Mouse (Mus musculus) c-Kit-positive CD71-negative TER-119-negative erythroid progenitor cells, embryonic 14.5 days (primary cell): ENCODE measurements around the gene Cab39l.
"Not testable (repeated sequence)": the region's sequence is repeated elsewhere in the genome, so short reads cannot be mapped to it uniquely, and the experiment has no call there.

ENCODE experiments used
- DNase-seq: peaks from one replicate; pipeline ENCODE4 v3.0.0-alpha.2; 2013; ENCODE audit warnings: low read depth

Cab39l gene

GRCm38 (mm10) chr14:59576385-59576784 is 135.6 kb downstream of the Cab39l start:
- DNase-seq = no peak

DNA sequence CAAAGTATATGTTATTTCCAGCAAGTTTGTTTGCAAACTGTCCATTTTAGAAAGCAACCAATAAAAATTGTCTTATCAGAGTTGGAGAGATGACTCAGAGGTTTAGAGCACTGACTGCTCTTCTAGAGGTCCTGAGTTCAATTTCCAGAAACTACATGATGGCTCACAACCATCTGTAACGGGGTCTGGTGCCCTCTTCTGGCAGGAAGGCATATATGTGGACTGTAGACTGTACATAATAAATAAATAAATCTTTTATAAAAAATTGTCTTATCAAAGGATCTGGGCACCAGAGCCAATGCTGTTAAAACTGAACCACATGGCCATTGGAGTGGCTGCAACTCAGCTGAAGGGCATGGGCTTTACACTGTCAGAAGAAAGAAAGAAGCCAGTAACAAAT is 149.8 kb downstream of the Cab39l start:
- no peak for DNase-seq

GRCm38 (mm10) chr14:59591901-59592300 is 151.1 kb downstream of the Cab39l start:
- DNase-seq = no peak

GRCm38 (mm10) chr14:59592593-59592992 is 151.8 kb downstream of the Cab39l start:
- DNase-seq = no peak

DNA sequence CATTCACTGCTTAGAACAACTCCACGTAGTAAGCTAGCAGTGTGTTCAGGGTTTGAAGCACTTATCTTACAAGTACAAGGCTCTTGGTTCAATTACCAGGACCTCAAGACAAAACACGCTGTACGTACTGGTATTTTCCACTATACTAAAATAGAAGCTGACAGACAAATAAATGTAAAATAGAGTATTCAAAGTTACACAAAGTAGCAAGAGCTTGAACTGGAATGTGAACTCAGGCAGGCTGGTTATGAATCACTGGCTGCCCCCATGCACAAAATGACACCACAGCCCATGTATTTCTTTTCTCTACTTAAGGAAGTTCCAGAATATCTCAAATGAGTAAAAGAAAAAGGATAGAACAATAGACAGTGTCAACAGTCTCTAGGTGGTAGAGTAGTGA is 154.2 kb downstream of the Cab39l start:
- no peak for DNase-seq

DNA sequence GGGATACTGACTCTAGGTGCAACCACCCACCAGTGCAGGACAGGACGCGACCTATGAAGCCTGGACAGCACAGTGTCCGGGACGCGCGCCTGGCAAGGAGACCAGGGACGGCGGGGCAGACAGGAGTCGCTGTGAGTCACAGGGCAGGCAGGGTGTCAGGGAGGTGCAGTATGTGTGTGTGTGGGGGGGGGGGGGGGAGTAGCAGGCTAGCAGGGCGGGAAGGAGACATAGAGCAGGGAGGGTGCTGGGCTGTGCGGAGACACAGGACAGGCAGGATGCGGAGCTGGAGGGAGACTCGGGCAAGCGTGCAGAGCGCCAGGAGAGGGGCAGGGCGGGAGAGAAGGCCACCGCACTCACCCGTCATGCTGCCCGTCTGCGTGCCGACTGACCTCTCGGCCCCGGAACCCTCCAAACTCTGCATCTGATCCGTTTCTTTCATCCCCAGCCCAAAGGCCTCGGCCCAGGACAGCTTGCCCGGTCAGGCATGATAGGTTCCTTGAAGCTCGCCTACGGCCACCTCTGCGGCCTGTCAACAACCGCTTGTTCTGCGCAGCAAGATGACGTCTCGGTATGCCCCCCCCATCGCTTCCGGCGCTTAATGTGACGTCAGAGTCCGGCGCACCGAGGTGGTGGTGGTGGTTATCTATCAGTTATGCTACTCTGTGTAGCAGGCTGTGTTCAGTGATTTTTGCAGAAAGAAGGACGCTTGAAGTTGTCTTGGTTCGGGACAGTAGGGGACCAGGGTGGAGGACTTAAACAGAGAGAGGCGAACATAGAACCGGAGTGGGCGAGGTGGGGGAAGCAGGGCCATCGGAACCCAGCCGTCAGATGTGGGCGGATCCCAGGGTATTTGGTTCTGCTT is 156.9 kb downstream of the Cab39l start, which contains the start of gene Cdadc1:
Gene Cdadc1, minus strand, starts transcription at position 562 of the 862 bp plus-strand sequence.
- peak; percentile 82 for DNase-seq

DNA sequence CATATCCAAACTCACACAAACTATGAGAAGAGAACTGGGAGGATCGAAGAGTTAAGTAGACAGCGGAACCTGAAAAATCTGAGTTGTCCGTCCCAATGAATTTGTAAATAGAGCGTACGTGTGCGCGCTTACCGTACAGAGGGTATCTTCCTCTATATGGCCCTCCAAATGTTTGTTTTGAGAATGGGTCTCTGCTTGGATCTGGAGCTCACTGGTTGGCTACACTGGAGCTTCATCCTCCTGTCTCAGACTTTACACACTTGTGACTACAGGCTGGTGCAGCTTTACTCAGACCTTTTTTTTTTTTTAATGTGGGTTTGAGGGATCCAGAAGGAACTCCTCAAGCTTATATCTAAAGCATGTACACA is 157.5 kb downstream of the Cab39l start:
- no peak for DNase-seq

GRCm38 (mm10) chr14:59604002-59604645 is 163.4 kb downstream of the Cab39l start:
- DNase-seq = no peak

GRCm38 (mm10) chr14:59605671-59606353 is 165.0 kb downstream of the Cab39l start:
- DNase-seq = no peak

- DNase-seq = no peak
Observed at GRCm38 (mm10) chr14:59607021-59607420, 166.2 kb downstream of the Cab39l start.

DNA sequence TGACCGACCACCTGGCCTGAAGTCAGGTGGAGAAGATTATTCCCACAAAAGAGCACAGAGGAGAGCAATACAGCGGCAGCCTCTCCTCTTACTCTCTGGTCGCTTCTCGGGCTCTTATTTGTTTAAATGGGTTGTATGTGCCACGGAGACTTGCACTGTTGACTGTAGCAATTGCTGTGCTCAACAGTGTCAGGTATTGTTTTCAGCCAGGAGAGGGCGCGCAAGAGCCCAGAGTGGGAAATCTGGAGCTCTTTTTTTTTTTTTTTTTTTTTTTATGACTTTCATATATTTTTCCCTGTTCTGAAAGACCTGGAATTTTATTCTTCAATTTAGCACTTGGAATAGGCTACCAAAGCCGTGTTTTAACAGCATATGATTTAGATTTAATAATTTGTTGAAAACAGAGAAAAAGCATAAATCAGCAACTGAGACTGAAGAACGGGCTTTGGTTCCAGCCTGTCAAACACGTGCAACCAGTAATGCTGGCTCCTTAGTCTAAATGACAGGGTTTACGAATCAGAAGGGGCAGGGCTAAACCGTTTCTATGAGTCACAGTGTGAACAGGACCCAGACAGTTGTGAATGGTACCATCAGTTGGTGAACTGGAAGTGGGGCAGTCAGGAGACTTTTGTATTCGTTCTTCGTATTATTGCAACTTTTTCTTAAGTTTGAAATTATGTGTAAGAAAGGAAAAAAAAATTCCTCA is 172.3 kb downstream of the Cab39l start:
- no peak for DNase-seq

DNA sequence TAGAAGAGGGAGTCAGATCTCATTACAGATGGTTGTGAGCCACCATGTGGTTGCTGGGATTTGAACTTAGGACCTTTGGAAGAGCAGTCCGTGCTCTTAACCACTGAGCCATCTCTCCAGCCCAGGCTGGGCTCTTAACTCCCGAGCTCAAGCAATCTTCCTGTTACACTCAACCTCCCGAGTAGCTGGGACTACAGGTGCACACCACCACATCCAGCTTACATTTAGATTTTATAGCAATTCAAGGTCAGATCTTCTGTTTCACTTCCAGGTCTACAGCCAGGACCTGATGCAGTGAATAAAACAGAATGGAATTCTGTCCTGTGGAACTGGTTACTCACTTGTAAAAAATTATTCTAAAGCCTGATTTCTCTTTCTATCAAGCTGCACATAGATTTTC is 173.4 kb downstream of the Cab39l start:
- DNase-seq = not testable (repeated sequence)

GRCm38 (mm10) chr14:59616802-59617201 is 176.0 kb downstream of the Cab39l start:
- no peak for DNase-seq

DNA sequence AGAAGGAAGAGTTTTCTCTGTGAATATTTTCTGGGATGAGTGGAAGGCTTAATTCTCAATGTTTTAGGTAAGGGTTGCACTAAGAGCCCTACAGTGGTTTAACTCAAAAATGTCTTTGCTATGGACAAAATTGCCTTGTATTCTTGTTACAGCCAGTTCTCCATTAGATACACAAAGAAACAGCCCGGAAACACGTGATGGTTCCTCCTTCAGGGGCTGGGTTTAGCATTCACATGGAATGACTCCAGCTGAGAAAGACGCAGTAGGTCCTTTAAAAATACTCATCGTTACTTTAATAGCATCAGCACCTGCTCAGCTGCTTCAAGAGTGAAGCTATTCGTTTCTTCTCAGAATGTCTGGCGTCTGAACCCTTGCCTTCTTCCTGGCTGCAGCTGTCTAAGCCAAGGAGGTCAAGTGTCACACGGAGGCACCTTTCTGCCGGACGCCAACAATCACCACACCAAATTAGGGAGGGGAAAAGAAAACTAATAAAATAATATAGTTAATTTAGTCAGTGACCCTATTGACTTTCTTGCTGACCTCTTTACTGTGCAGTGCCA is 183.6 kb downstream of the Cab39l start:
- DNase-seq = no peak

- no peak for DNase-seq
Observed at GRCm38 (mm10) chr14:59625158-59625805, 184.5 kb downstream of the Cab39l start, which contains the start of gene Shisa2. Gene Shisa2 (plus strand): TSS chr14:59625308.

DNA sequence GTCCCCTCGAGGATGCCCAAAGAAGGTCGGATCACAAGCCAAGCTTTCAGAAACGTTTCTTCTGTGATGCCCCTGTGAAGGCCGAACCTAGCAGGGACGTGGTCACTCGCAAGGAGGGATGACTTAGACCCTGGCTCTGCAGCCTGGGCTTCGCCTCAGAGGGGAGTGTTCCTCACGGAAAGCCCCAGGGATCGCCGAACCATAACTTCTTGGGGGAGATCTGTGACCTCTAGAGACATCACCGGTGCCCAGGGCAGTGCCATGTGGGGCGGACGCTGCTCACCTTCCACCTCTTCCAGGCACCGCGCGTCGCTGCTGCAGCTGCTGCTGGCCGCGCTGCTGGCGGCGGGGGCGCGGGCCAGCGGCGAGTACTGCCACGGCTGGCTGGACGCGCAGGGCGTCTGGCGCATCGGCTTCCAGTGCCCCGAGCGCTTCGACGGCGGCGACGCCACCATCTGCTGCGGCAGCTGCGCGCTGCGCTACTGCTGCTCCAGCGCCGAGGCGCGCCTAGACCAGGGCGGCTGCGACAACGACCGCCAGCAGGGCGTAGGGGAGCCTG is 185.1 kb downstream of the Cab39l start:
- DNase-seq = no peak

- no peak for DNase-seq
Observed at GRCm38 (mm10) chr14:59626711-59627110, 185.9 kb downstream of the Cab39l start.

DNA sequence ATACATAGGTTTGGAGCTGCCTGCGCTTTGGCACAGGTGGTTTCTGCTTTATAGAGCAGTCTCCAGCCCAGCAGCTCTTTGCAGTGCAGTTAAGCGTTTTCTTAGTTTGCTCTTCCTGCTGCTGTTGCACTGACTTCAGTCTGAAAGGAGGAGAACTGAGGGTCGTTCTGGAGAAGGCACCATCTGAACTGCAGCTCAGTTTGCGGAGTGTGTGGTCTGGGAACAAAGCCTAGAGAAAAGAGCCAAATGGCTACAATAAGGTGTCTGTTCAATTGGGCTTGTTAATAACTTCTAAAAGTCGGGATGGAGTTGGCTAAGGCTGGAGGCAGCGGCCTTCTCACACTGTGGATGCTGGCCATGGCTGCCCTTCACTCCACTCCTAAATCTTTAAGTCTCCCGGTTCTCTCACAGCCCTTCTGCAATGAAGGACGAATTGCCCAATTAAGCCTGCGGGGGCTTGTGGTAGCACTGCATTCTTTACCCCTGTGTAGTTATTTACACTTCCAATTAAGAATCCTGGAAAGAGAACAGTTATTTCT is 186.4 kb downstream of the Cab39l start:
- DNase-seq = no peak

DNA sequence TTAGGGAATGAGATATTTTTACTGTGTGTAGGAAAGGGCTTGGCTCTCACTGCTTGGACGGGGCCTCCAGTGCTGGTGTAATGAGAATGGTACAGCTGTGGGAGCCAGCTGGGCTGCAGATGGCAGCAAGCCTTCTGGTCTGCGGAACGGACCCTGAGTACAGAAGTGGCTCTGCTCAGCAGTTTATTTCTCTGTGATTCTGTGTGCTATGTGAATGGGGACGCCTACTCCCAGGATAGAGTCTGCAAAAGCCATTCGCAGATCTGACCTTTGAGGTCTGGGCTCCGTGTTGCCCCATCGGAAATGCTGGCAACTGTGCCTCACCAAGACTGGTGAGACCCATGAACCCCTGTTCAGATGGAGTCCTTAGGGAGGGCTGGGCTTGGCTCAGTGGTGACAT is 187.1 kb downstream of the Cab39l start:
- DNase-seq = no peak

DNA sequence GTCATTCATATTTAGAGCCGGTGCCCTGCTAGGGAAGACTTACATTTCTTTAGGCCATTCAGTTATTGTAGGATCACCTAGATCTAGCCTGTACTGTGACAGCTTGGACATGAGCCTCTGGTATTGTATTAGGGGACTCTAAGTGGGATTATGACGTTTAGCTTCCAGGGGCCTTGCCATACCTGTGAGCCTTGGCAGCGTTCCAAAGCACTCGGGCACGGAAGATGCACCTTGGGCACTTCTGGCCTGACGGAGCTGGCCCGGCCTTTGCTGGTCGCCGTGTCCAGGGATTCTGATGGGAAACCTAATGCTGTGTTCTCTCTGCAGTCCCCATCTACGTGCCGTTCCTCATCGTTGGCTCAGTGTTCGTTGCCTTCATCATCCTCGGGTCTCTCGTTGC is 188.5 kb downstream of the Cab39l start:
- no peak for DNase-seq

DNA sequence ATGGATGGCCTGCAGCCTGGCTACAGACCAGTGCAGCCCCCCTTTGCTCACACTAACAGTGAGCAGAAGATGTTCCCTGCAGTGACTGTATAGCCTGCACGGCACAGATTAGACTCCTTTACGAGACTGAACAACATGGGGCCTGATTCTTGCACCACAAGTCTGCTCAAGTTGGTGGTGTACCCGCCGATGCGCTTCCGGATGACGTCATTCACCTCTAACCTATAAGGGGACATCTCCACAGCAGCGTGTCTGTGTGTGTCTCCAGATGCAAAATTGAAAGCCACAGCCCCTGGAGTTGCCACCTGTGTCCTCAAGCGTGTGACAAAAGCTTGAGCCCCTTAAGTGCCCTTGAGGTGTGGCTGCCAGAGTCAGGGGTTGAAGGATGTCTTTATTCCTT is 189.3 kb downstream of the Cab39l start:
- DNase-seq = no peak
